Mouse (Mus musculus) stomach, postnatal 0 days (tissue): ENCODE data around the gene Bckdk. TPM values are rescaled to one million over a fixed set of nuclear protein-coding genes. Genes with fewer than 3 reads are reported as not detected.

ENCODE experiments used
- ATAC-seq: fragments of 200-750 bp; cut with Nextera tagmentation; 2 replicates; pipeline ENCODE4 v1.8.0; 2017; ENCODE audit not compliant: low FRiP score, low TSS enrichment
- DNase-seq: peaks from one replicate; pipeline ENCODE4 v3.0.0-alpha.2; 2016; ENCODE audit warnings: low spot score
- H3K27ac ChIP-seq: fragments of 300-500 bp; sonication (generic); replicated peaks from 2 replicates; pipeline ENCODE4 v1.5.1; 2014; ENCODE audit warnings: mild to moderate bottlenecking, control low read depth
- H3K27me3 ChIP-seq: fragments of 300-500 bp; sonication (generic); 2 replicates; pipeline ENCODE4 v1.6.1; 2014; ENCODE audit warnings: low read length; ENCODE audit not compliant: control insufficient read depth, insufficient read depth
- H3K36me3 ChIP-seq: fragments of 300-500 bp; sonication (generic); 2 replicates; pipeline ENCODE4 v1.6.1; 2014; ENCODE audit warnings: low read length, mixed read lengths; ENCODE audit not compliant: control insufficient read depth, insufficient read depth
- H3K4me1 ChIP-seq: fragments of 300-500 bp; sonication (generic); replicated peaks from 2 replicates; pipeline ENCODE4 v1.6.1; 2014; ENCODE audit warnings: antibody characterized with exemption; ENCODE audit not compliant: control insufficient read depth, insufficient read depth
- H3K4me2 ChIP-seq: fragments of 300-500 bp; sonication (generic); replicated peaks from 2 replicates; pipeline ENCODE4 v1.6.1; 2014; ENCODE audit warnings: low read depth, mild to moderate bottlenecking, control low read depth, moderate library complexity
- H3K4me3 ChIP-seq: fragments of 300-500 bp; sonication (generic); 2 replicates; pipeline ENCODE4 v1.5.1; 2014; ENCODE audit warnings: low read depth, low read length, control low read depth
- H3K9ac ChIP-seq: fragments of 300-500 bp; sonication (generic); 2 replicates; pipeline ENCODE4 v1.6.1; 2014; ENCODE audit warnings: mild to moderate bottlenecking, low read length, control low read depth, mixed read lengths
- H3K9me3 ChIP-seq: fragments of 300-500 bp; sonication (generic); 2 replicates; pipeline ENCODE4 v1.6.1; 2016; ENCODE audit warnings: low read length; ENCODE audit not compliant: control insufficient read depth
- CTCF ChIP-seq: IDR thresholded peaks from 2 replicates; pipeline ENCODE4 v1.5.1; 2016; ENCODE audit warnings: antibody characterized with exemption, low read depth, mild to moderate bottlenecking, moderate library complexity
- EP300 ChIP-seq: optimal IDR thresholded peaks from 2 replicates; pipeline ENCODE3; 2016; ENCODE audit warnings: antibody characterized with exemption
- WGBS: fragments of 180-500 bp; shearing (Covaris S2); extraction: QIAGEN DNeasy Blood & Tissue Kit; methylation state at CpG from one replicate; pipeline ENCODE4 v1.1.7; 2014; 5-methylcytosine and 5-hydroxymethylcytosine counted together
- polyA plus RNA-seq: library from polyadenylated mRNA; unstranded; fragments of >200 nt; fragmentation: Nextera tagmentation; extraction: Ambion mirVana; gene quantifications from 2 replicates; pipeline ENCODE4 v1.2.1, GENCODE M21; 2015

Bckdk gene
- polyA plus RNA-seq, 1 experiment from 2014 or later: 102 TPM

GRCm38 (mm10) chr7:127879301-127879700 lies 24.6 kb upstream of the Bckdk start:
- H3K27ac ChIP-seq: no peak overlapping the region
- DNase-seq (no peak), ATAC-seq (no peak)
- no peak overlapping the region for H3K4me2 ChIP-seq
- H3K36me3 ChIP-seq: peaks cover 33% of the 10 kb centered on the region
- 0 out of 2 replicates have a peak, but pooled peaks cover 3% of the 10 kb centered on the region for H3K4me1 ChIP-seq
- TF ChIP-seq EP300 (no peak), CTCF (no peak)
- no peak overlapping the region for H3K4me3 ChIP-seq
- no peak overlapping the region for H3K9ac ChIP-seq
- no peaks in the 10 kb centered on the region for H3K27me3 ChIP-seq
- no peaks in the 10 kb centered on the region for H3K9me3 ChIP-seq
- WGBS: 96% methylated on average over 9 of the region's 9 CpGs

DNA sequence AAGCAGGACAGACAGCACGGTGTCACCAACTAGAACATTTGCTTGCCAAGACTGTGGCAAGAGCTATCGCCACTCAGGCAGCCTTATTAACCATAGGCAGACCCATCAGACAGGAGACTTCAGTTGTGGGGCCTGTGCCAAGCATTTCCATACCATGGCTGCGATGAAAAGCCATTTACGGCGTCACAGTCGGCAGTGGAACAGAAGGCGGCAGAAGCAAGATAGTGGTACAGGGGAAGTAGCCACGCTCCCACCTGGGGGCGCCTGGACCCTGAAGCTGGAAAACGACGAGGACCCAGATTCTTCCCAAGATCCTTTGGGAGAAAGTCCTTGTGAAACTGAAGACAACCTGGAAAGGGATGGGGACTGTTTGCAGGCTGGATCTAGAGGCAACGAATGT lies 23.5 kb upstream of the Bckdk start:
- H3K27me3 ChIP-seq: no peaks in the 10 kb centered on the region
- TF ChIP-seq EP300: no peak
- TF ChIP-seq CTCF: no peak
- H3K27ac ChIP-seq: no peak overlapping the region
- no peaks in the 10 kb centered on the region for H3K9me3 ChIP-seq
- H3K9ac ChIP-seq: no peak overlapping the region
- WGBS: 82% methylated on average over 12 of the region's 12 CpGs
- no peak overlapping the region for H3K4me3 ChIP-seq
- no peak overlapping the region for H3K4me2 ChIP-seq
- 0 out of 2 replicates have a peak, but pooled peaks cover 3% of the 10 kb centered on the region for H3K4me1 ChIP-seq
- DNase-seq: no peak
- peaks cover 36% of the 10 kb centered on the region for H3K36me3 ChIP-seq
- ATAC-seq: no peak

DNA sequence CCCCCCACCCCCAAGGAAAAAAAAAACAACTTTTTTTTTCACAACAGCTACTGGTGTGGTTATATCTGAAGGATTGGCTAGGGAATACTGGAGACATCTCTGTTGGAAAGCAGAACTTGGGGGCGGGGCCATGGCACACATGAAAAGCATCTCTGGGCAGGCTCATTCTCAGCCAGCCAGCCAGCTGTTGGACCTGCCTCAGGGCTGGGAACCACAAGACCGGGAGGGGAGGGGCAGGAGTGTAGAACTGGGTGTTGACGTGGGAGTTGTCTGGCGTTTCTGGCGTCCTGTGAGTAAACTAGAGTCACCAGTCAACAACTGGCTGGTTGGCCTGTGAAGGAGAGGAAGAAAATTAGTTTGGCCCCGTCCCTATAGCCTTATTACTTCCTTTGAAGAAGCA lies 17.9 kb upstream of the Bckdk start:
- Histone ChIP-seq H3K4me2 (no peak overlapping the region), H3K36me3 (peaks cover 22% of the 10 kb centered on the region; the same call in 1 of the 2 replicates), H3K4me1 (no peaks in the 10 kb centered on the region), H3K27me3 (no peaks in the 10 kb centered on the region), H3K4me3 (no peak overlapping the region), H3K9me3 (no peaks in the 10 kb centered on the region), H3K27ac (no peak overlapping the region), H3K9ac (no peak overlapping the region)
- DNase-seq (peak; percentile 64), ATAC-seq (peak; percentile 36; the same call in 1 of the 2 replicates)
- 42% methylated on average over 6 of the region's 6 CpGs for WGBS
- TF ChIP-seq CTCF: no peak
- TF ChIP-seq EP300: no peak

- H3K36me3 ChIP-seq: peaks cover 16% of the 10 kb centered on the region; the same call in 1 of the 2 replicates
- TF ChIP-seq CTCF (no peak), EP300 (no peak)
- no peak overlapping the region for H3K27ac ChIP-seq
- no peak overlapping the region for H3K9ac ChIP-seq
- H3K4me3 ChIP-seq: no peak overlapping the region
- DNase-seq (no peak), ATAC-seq (no peak)
- H3K9me3 ChIP-seq: no peaks in the 10 kb centered on the region
- H3K4me2 ChIP-seq: no peak overlapping the region
- no peaks in the 10 kb centered on the region for H3K27me3 ChIP-seq
- H3K4me1 ChIP-seq: no peaks in the 10 kb centered on the region
- 90% methylated on average over 6 of the region's 6 CpGs for WGBS
Observed at GRCm38 (mm10) chr7:127886551-127886950, 17.3 kb upstream of the Bckdk start.

GRCm38 (mm10) chr7:127887191-127887590 lies 16.7 kb upstream of the Bckdk start:
- DNase-seq (no peak), ATAC-seq (no peak)
- TF ChIP-seq EP300: no peak
- TF ChIP-seq CTCF: no peak
- H3K27ac ChIP-seq: no peak overlapping the region
- H3K27me3 ChIP-seq: no peaks in the 10 kb centered on the region
- no peaks in the 10 kb centered on the region for H3K9me3 ChIP-seq
- H3K4me1 ChIP-seq: no peaks in the 10 kb centered on the region
- no peak overlapping the region for H3K4me2 ChIP-seq
- whole genome bisulfite sequencing: 86% methylated on average over 8 of the region's 8 CpGs
- no peak overlapping the region for H3K4me3 ChIP-seq
- no peak overlapping the region for H3K9ac ChIP-seq
- peaks cover 14% of the 10 kb centered on the region; the same call in 1 of the 2 replicates for H3K36me3 ChIP-seq

DNA sequence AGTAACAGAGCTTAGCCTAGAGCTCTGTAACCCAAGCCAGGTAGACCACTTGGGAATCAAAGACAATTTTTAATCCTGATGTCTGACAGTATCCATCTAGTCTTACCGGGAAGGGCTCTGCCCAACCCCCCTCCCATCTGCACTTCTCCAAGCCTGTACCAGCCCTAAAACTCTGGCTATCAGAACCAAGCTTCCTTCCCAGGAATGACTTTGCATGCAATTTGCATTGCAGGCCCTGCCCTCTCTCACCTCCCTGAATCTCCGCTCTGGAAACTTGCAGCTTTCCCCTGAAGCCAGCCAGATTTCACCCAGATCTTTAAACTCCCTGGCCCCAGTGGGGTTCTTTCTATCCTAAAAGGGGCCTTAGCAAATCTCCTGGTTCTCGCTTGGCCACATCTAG lies 16.1 kb upstream of the Bckdk start:
- no peak overlapping the region for H3K4me3 ChIP-seq
- TF ChIP-seq CTCF (no peak), EP300 (no peak)
- H3K36me3 ChIP-seq: peaks cover 12% of the 10 kb centered on the region; the same call in 1 of the 2 replicates
- H3K27me3 ChIP-seq: no peaks in the 10 kb centered on the region
- H3K4me2 ChIP-seq: no peak overlapping the region
- WGBS: 75% methylated on average over 3 of the region's 3 CpGs
- H3K4me1 ChIP-seq: no peaks in the 10 kb centered on the region
- ATAC-seq (no peak), DNase-seq (no peak)
- H3K27ac ChIP-seq: no peak overlapping the region
- no peak overlapping the region for H3K9ac ChIP-seq
- no peaks in the 10 kb centered on the region for H3K9me3 ChIP-seq
